Mouse (Mus musculus) ES-E14 (cell line): Measurements from ENCODE around the gene Adam17. TPM values are rescaled to one million over a fixed set of nuclear protein-coding genes. Genes with fewer than 3 reads are reported as not detected.

ENCODE experiments used
- DNase-seq: peaks from one replicate; pipeline ENCODE4 v3.0.0-alpha.2; 2013; ENCODE audit warnings: low read depth, low spot score
- H3K27ac ChIP-seq: 2 replicates; pipeline ENCODE4 v1.5.1; 2012; ENCODE audit warnings: low read depth, mild to moderate bottlenecking, low read length, moderate library complexity, mixed read lengths; ENCODE audit not compliant: poor library complexity, insufficient read depth, severe bottlenecking
- H3K36me3 ChIP-seq: 2 replicates; pipeline ENCODE4 v1.6.1; 2012; ENCODE audit warnings: mild to moderate bottlenecking, low read length, moderate library complexity, mixed read lengths; ENCODE audit not compliant: control insufficient read depth, poor library complexity, insufficient read depth, severe bottlenecking
- H3K4me1 ChIP-seq, 2 experiments: fragments of 150-350 bp in 1 of 2; sonication (generic) in 1 of 2; 2 replicates each; pipeline ENCODE4 v1.6.1; 2012; ENCODE audit warnings: low read length in 2 of 2, mild to moderate bottlenecking in 1 of 2, mixed read lengths in 1 of 2; ENCODE audit not compliant: control insufficient read depth in 2 of 2, insufficient read depth in 2 of 2, poor library complexity in 1 of 2
- H3K4me3 ChIP-seq, 2 experiments: fragments of 150-350 bp in 1 of 2; sonication (generic) in 1 of 2; 2 replicates each; pipeline ENCODE4 v1.5.1; 2012; ENCODE audit warnings: low read length in 2 of 2, low read depth in 1 of 2, mild to moderate bottlenecking in 1 of 2, mixed read lengths in 1 of 2; ENCODE audit not compliant: insufficient read depth in 1 of 2, poor library complexity in 1 of 2, severe bottlenecking in 1 of 2
- H3K9ac ChIP-seq: 2 replicates; pipeline ENCODE4 v1.6.1; 2012; ENCODE audit warnings: low read depth, mild to moderate bottlenecking, low read length, mixed read lengths; ENCODE audit not compliant: poor library complexity, insufficient read depth, severe bottlenecking
- H3K9me3 ChIP-seq: fragments of 150-350 bp; sonication (generic); 2 replicates; pipeline ENCODE4 v1.6.1; 2012; ENCODE audit warnings: low read depth, mild to moderate bottlenecking, low read length; ENCODE audit not compliant: control insufficient read depth, insufficient read depth
- CHD2 ChIP-seq: IDR thresholded peaks from 2 replicates; pipeline ENCODE4 v1.6.1; 2014; ENCODE audit warnings: mild to moderate bottlenecking, low read depth, low read length, inconsistent platforms
- HCFC1 ChIP-seq: IDR thresholded peaks from 2 replicates; pipeline ENCODE4 v1.6.1; 2012; ENCODE audit warnings: low read length, inconsistent platforms, borderline replicate concordance; ENCODE audit not compliant: insufficient read depth
- MAFK ChIP-seq: IDR thresholded peaks from 2 replicates; pipeline ENCODE4 v1.6.1; 2014; ENCODE audit warnings: mild to moderate bottlenecking, low read depth, low read length, inconsistent platforms; ENCODE audit not compliant: insufficient read depth
- ZC3H11A ChIP-seq: IDR thresholded peaks from 2 replicates; pipeline ENCODE4 v1.6.1; 2012; ENCODE audit warnings: low read depth, mild to moderate bottlenecking, inconsistent platforms, low read length, borderline replicate concordance
- ZNF384 ChIP-seq: IDR thresholded peaks from 2 replicates; pipeline ENCODE4 v1.6.1; 2012; ENCODE audit warnings: low read depth, low read length, inconsistent platforms
- in situ Hi-C, 2 experiments: fragments of 600-800 bp; cut with MboI; formaldehyde crosslinking; loops; one replicate each; pipeline ENCODE4 v1.15.1; 2025; ENCODE audit warnings: low sequenced_read_pairs in 2 of 2, inconsistent platforms in 1 of 2; ENCODE audit not compliant: unreplicated experiment in 2 of 2
- total RNA-seq: library from RNA; depleted of rRNA; stranded (reverse); fragments of 300-350 nt; gene quantifications from 2 replicates; pipeline ENCODE4 v1.2.3, GENCODE M21; 2012

Gene Adam17
- total RNA-seq, 1 experiment, result 56.7 TPM

DNA sequence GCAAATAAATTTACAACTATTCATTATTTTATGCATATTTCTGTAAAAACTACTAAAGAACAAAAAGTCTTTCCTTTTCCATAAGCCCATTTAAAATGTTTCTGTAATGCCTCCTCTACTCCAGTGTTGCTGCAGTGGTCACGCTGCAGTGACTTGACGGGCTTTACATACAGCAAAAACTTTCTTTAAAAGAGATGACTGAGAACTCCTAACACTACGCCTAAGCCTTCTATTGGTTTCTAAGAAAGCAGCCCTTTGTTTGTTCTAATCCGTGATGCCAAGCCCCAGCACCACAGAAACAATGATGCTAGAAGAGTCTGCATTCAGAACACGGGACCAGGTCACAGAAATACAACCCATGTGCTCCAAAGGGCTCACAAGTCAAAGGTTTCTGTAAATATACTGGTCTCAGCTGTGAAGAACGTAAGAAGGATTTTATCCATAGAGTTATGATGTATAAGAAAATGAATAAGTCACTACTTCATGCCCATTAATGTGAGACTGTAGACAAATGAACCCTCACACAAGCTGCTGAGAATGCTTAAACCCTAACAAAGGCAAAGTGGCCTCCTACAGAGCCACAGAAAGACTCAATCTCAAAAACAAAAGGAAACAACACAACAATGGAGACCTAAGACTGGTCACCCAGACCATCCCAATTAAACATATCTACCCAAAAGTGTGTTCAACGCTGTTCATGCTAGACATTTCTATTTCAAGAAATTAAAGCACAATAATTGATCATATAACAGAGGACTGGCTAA is 23.1 kb downstream of the Adam17 start:
- Histone ChIP-seq H3K9ac (no peak overlapping the region), H3K4me3 (no peak overlapping the region), H3K4me1 (peaks cover 0 to 2% of the 10 kb centered on the region in 2 experiments; a peak in 1 of 4 replicates), H3K9me3 (no peaks in the 10 kb centered on the region), H3K36me3 (peaks cover 5% of the 10 kb centered on the region), H3K27ac (no peak overlapping the region)
- TF ChIP-seq MAFK (no peak), ZNF384 (0 out of 2 replicates have a peak, but pooled peaks have one; percentile 5)
- no peak for DNase-seq
- in situ Hi-C loops, result no loop called here

GRCm38 (mm10) chr12:21346972-21347371 is 26.5 kb downstream of the Adam17 start:
- peaks cover 0 to 2% of the 10 kb centered on the region in 2 experiments; a peak in 1 of 4 replicates for H3K4me1 ChIP-seq
- no peak overlapping the region for H3K27ac ChIP-seq
- no peak overlapping the region for H3K4me3 ChIP-seq
- no peaks in the 10 kb centered on the region; the same call in none of the 2 replicates for H3K36me3 ChIP-seq
- TF ChIP-seq HCFC1 (no peak), ZNF384 (no peak), MAFK (no peak), ZC3H11A (no peak), CHD2 (no peak)
- in situ Hi-C loops, result no loop called here
- H3K9me3 ChIP-seq, result no peaks in the 10 kb centered on the region
- H3K9ac ChIP-seq, result no peak overlapping the region
- no peak for DNase-seq

DNA sequence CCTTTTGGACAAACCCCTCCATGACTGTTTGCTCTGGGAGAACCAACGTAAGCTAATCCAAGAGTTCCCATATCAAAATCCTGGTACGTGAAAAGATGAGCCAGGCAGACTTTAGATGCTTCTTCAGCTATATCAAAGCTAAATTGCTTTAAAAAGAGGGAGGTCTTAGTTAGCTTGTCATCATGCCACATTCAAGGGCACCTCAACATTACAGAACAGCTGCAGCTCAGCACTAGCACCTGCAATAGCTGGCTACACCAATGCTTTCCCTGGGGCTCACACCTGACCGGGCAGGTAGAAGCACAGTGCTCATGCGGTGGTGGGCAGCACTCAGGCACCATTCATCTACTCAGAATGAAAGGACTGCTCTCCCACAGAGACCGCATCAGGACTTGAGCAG is 32.8 kb downstream of the Adam17 start:
- H3K36me3 ChIP-seq, result peaks cover 7% of the 10 kb centered on the region; the same call in 1 of the 2 replicates
- no peak for TF ChIP-seq HCFC1
- no peak for TF ChIP-seq ZNF384
- no peak overlapping the region for H3K9ac ChIP-seq
- DNase-seq, result no peak
- in situ Hi-C loops, result no loop called here
- no peak overlapping the region for H3K27ac ChIP-seq
- H3K4me1 ChIP-seq, result no peaks in the 10 kb centered on the region
- no peak overlapping the region for H3K4me3 ChIP-seq
- H3K9me3 ChIP-seq, result no peaks in the 10 kb centered on the region

GRCm38 (mm10) chr12:21337171-21337570 is 36.3 kb downstream of the Adam17 start:
- Histone ChIP-seq H3K4me3 (no peak overlapping the region), H3K27ac (no peak overlapping the region), H3K36me3 (peaks cover 16% of the 10 kb centered on the region), H3K4me1 (no peaks in the 10 kb centered on the region), H3K9me3 (no peaks in the 10 kb centered on the region), H3K9ac (no peak overlapping the region)
- no peak for DNase-seq
- in situ Hi-C loops, result no loop called here
- TF ChIP-seq ZC3H11A (no peak), HCFC1 (no peak), MAFK (no peak), ZNF384 (no peak), CHD2 (no peak)

GRCm38 (mm10) chr12:21335869-21336268 is 37.6 kb downstream of the Adam17 start:
- no peaks in the 10 kb centered on the region for H3K9me3 ChIP-seq
- H3K27ac ChIP-seq, result no peak overlapping the region
- H3K9ac ChIP-seq, result no peak overlapping the region
- no peaks in the 10 kb centered on the region for H3K4me1 ChIP-seq
- H3K36me3 ChIP-seq, result peaks cover 24% of the 10 kb centered on the region
- TF ChIP-seq ZNF384 (no peak), MAFK (no peak), ZC3H11A (no peak), CHD2 (no peak), HCFC1 (no peak)
- DNase-seq, result no peak
- in situ Hi-C loops, result no loop called here
- no peak overlapping the region for H3K4me3 ChIP-seq
